Mouse (Mus musculus): ENCODE measurements around the gene Gdpd4.
A peak's percentile ranks its signal among the peaks of the same experiment; 100 is the strongest.

The Gdpd4 gene

DNA sequence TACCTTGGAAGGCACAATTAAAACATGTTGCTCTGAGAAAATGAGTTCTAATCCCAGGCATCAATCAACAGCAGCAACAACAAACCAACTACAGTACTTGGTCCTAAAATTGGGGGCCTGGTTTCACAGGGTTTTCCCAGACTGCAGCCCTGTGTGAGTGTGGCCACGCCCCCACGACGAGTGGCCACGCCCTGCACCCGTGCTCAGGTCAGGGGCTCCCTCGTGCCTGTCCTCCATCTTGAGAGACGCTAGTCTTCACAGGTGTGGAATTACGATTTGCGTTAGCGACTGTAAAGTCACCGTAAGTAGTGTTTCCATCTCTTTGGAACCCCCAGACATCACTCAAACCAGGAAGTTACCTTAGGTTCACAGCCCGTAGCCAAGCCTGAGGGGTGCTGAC is at the start of gene Gdpd4:
Gene Gdpd4, plus strand, starts transcription at position 214 of the 400 bp plus-strand sequence.
- no peak for DNase-seq (ENCODE audit: low spot score in 2 of 2)

DNA sequence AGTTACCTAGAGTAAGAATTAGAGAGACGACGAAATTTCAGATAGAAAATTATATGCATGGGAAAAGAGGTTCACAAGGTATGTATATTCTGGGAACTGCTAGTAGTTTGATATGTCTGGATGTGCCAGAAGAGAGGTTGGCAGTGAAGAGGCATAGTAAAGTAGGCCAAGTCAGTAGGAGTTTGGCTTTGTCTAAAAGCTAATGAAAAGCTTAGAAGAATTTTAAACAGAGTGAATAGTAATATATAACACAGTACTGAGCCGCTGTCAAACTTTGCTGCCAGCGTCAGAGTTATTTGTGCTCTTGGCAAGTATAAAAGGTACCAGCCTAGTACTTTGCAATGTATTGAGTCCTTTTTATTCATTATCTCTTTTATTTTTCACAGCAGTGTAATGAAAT is 47.4 kb upstream of the Gdpd4 start:
- DNase-seq (ENCODE audit: low spot score in 2 of 2) = no peak

DNA sequence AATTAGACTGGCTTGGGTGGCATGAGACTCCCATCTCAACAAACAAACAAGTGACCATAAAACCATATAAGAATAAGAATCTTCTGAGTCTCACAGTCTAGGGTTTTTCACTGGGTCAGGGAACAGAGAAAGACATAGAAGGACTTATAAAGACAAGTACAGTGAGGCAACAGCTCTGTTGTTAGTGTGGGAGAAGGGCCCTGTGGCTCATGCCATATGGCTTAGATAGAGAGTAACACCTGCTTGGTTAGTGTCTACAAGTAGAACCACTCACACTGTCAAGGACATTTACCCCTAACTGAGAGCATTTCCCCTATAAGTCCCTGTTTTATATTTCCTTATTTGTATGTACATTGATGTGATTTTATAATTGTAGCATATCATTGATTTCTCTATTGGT is 46.4 kb upstream of the Gdpd4 start:
- DNase-seq (ENCODE audit: low spot score in 2 of 2) = no peak

DNA sequence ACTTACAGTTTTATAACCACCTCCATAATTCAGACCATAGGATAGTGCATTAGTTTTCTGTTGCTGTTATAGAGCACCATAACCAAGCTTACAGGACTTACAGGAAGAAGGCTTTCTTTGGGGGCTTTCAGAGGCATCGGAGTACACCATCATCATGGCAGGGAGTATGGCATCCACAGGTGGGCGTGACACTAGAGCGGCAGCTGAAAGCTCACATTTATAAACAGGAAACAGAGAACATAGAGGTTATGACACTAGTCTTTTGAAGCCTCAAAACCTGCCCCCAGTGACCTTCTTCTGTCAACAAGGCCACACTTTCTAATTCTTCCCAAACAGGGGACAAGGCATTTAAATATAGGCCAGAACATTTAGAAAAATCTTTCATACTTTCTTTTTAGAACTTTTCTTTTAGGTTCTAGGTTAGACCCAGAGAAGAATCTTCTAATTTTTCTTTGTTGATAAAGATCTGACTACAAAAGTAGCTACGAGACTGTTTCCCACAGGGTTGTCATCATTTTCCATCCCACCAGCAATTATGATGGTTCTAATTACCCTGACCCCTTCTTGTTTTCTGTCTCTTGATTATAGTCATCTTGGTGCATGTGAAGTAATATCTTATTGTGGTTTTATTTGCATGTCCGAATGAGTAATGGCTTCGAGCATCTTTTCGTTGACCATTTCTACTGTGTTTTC is 41.8 kb upstream of the Gdpd4 start:
- DNase-seq (ENCODE audit: low spot score in 2 of 2) = no peak

DNA sequence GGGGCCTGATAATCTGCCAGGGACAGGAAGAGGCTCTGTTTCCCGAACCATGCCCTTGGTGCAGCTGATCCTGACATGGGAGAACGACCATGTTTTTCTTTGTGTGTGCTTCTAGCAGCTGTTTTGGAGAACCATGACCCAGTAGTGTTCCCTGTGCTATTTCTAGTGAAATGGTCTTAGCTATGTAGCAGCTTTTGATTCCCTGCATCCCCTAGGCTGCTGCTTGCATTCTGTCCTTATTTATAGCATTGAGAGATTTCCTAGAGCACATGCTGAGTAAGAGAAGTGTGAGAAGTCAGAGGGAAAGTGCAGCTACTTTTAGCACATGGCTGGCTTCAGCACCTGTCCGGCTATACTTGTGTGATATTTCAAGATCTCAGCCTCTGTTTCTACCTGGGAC is 8.1 kb upstream of the Gdpd4 start:
- DNase-seq (ENCODE audit: low spot score in 2 of 2) = no peak

DNA sequence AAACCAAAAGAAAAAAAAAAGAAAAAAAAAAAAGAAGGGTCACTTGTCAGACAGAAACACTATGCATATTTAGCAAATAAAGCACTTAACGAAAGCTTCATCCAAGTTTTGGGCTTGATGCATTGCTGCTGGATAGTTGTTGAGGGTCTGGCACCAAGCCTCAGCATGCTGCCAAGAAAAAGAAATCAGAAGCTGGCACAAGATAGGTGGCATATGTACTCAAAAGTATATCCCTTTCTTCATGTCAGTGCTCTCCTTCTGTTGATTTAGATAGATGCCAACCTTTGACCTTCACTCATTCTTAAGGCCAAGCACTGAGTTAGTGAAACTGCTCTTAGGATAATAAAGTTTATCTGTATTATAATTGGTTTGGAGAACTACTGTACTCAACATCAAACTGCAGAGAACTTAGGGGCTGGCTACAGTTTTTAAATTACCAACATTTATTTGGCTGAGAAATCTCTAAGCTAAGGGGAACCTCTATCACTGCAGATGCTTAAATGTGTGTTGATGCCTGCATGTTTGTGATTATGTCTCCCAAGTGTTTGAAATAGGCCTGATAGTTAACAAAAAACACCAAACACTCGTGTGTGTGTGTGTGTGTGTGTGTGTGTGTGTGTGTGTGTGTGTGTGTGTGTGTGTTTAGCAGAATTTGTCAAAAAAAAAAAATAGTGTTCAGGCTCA is 4.8 kb upstream of the Gdpd4 start:
- no peak for DNase-seq (ENCODE audit: low spot score in 2 of 2)

DNA sequence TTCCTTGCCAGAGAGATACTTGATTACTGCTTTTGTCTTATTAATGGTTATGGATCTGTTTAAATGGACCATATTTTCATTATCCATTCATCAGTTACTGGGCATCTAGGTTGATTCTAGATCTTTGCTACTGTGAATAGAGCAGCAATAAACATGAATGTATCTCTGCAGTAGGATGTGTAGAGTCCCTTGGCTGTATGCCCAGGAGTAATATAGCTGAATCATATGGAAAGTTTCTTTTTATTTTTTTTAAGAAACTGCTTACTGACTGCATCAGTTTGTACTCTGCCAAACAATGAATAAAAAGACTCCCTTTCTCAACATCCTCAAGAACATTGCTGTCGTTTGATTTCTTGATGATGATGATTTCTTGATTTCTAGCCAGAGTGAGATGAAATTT is 6.1 kb downstream of the Gdpd4 start:
- DNase-seq (ENCODE audit: low spot score in 2 of 2) = no peak

DNA sequence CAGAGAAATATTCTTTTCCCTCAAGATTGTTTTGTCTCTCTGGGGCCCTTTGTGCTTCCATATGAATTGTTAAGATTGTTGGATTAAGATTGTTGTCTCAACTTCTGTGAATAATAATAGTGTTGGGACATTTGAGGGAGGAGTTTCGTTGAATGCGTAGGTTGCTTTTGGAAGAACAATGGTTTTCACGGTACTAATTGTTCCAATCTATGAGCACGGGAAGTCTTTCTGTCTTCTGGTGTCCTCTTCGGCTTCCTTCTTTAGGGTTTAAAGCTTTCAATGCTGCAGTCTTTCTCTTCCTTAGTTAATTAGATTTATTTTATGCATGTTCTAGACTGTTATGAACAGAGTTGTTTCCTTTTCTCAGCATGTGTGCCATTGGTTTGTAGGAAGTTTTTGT is 7.2 kb downstream of the Gdpd4 start:
- no peak for DNase-seq (ENCODE audit: low spot score in 2 of 2)

DNA sequence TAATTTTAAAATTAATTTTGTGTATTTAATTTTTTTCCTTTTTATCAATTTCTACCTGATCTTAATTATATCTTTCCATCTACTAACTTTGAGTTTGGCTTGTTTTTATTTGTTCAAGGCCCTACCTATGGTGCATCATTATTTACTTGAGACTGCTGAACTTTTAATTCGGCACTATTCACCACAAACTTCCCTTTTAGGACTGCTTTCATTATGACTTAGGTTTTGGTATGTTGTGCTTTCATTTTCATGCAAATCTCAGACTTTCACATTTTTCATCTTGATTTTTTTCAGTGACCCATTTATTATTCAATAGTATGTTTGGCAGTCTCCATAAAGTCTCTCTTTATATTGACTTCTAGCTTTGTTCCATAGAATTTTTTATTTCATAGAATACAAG is 24.7 kb downstream of the Gdpd4 start:
- no peak for DNase-seq (ENCODE audit: low spot score in 2 of 2)

DNA sequence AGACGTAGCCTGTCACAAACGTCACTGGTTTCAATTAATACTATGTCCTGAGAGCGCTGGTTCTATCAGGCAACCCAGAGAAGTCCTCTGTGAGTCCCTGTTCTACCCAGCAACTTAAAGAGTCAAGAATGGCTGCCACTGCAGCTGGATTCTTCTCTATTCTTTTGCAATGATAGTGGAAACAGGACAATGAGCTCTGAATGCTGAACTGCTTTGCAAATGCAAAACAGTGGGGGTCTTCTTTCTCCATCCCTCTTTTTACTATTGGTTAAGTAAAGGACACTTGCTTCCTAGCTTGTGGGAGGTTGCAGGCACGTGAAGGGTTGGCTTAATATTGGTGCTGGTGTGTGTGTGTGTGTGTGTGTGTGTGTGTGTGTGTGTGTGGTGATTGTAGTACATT is 52.7 kb downstream of the Gdpd4 start:
- no peak for DNase-seq (ENCODE audit: low spot score in 2 of 2)

DNA sequence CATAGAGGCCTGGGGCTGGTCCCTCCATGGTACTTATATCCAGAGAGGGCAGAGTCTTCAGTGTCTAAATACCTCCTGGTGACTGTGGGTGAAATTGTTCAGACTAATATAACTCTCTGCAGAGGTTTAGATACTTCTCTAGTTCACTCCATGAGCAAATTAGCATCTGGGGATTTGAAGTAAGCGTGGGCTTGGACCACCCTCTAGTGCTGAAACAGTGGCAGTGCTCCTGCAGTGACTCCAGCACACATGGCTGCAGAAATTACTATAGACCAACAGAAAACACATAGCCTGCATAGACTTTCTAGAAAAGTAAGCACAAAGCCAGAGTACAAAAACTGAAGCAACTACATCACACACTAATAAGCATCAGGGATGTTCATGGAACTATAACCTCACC is 57.7 kb downstream of the Gdpd4 start:
- peak; percentile 29 to 63 for DNase-seq (ENCODE audit: low spot score in 2 of 2)

DNA sequence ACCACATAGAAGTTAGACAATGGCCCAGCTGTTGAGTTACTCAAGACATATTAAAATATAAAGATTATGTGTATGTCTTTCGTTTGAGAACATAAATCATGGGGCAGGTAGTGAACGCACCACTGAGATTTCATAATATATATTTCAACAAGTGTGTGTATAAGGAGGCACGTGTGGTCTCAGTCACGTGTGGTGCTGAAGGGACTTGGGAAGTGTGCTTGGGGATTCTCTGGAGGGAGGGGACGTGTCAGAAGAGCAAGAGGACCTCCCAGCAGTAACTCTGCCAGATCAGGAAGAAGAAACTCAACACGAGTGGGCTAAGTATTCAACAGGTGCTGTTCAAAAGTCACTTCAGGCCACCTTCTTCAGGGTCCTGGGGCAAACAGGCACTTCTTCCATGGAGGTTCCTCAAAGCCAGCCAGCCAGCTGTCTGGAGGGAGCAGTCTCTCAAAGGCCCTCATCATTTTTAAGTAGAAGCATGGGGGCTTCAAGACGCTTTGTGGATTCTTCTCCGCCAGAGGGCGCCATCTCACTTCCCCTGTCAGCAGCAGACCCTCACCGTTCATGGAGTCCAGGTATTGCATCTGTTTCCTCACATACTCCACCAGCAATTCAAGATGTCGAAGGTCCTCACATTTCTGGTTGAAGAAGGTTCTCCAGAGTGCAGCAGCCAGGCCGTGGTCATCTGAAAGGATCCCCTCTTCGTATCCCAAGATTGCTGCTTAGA is 64.5 kb downstream of the Gdpd4 start:
- DNase-seq (ENCODE audit: low spot score in 2 of 2) = no peak

DNA sequence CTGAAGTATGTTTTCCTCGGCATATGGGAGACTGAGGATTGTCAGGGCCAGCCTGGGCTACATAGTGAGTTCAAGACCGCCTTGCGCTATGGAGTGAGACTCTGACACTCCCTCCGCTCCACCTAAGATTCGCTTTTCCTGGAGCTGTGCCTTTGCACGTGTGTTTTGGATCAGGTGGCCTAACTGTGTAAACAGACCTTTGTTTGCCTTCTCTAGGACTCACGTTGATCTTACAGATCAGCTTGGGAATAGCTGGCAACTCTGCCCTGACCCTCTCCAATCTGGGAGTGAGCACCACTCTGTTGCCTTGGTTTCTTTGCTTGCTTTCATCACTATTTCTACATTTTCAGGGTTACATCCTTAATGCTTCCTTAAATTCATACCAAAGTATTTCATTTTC is 82.9 kb downstream of the Gdpd4 start:
- DNase-seq (ENCODE audit: low spot score in 2 of 2) = no peak

DNA sequence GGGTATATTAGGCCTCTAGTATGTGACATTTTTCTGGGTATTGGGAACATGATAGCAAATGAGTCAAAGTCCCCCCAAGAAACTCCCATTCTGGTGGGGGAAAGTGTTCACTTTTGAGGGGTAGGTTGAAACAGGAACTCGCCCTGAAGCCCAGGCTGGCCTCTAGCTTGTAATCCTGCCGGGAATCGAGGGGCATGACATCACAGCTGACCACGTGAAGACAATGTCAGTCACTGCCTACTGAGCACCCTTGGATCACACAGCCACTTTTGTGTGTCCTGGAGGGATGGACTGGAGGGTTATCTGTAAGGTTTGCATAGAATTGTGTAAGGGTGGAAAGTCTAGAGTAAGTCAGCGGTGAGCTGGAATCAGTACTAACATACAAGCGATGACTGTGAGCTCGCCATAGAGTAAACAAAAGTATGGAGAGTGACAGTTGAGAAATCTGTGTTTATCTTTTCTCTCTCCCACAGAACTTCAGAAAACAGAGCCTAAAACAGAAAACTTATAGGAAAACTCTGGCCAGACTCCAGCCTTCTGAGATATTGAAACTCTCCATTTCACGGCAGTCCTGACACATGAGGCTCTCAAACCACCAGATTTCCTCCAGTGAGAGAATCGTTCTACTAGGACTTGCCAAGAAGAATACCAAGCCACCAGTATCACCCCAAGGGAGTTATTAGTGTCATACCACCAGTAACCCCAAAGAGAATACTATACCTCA is 128.5 kb downstream of the Gdpd4 start:
- DNase-seq (ENCODE audit: low spot score in 2 of 2) = no peak

DNA sequence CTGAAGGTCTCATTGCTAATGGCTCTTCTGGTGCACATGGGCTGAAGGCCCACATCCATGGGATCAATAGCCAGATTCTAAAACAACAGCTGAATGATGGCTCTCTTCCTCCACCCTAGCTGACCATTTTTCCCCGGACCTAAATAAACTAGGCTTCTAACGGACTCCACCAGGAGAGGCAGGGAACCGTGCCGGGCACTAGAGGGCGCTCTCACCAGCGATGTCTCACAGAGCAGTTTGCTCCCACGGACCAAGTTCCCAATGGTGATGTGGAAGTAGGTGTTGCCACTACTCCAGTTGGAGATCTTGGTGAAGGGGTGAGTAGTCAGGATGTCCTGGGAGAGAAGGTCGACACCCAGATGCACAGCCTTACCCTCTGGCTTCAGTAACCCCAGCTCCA is 132.2 kb downstream of the Gdpd4 start:
- no peak for DNase-seq (ENCODE audit: low spot score in 2 of 2)

DNA sequence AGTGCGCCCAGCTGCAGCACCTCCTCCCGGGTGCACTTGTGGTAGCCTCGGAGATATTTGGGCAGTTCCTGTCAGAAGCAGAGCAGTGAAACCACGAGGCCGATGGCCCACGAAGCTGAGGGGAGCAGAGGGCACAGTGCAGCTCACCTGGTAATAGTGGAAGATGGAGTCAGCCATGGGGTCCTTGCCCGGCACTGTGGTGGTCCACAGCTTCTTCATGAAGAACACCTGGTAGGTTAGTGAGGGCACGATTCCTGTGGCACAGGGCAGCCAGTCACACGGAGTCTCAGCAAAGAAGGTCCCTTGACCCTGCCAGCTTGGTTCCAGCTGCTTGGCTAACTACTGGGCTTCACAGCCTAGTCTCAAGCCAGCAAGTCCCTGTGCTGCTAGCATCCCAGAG is 134.7 kb downstream of the Gdpd4 start:
- DNase-seq (ENCODE audit: low spot score in 2 of 2) = no peak

DNA sequence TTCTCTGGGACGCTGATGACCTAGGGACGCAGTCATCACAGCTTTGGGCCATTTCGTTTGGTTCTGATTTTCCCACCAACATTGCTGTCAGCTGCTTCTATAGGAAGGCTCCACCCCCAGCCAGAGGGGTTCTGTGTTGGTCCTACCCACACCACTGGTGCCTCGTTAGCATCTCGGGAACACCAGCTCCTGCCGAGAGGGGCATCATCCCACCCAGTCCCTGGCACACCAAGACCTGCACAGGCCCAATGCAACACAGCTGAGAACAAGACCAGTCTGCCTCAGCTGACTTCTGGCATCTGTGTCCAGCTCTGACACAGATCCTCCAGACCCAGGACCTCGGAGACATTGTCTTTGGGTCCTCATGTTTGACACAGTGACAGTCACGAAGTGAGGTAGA is 135.2 kb downstream of the Gdpd4 start:
- DNase-seq (ENCODE audit: low spot score in 2 of 2) = no peak

DNA sequence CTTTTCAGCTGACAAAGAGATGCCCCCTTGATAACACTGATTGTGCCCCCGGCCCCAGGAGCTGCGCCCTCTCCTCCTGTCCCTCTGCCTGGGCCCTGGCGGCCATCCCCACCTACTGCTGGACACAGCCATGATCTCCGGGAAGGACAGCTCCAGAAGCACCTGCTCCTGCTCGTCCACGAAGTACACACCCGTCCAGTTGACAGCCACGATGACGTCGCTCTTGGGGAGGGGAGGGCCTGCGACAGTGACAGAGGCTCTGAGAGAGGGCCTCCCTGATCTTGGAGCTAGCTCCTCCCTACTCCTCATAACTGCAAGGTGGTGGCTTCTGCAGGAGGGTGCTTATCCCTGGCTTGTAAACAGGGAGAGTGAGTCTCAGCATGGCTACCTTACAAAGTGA is 146.5 kb downstream of the Gdpd4 start:
- no peak for DNase-seq (ENCODE audit: low spot score in 2 of 2)

DNA sequence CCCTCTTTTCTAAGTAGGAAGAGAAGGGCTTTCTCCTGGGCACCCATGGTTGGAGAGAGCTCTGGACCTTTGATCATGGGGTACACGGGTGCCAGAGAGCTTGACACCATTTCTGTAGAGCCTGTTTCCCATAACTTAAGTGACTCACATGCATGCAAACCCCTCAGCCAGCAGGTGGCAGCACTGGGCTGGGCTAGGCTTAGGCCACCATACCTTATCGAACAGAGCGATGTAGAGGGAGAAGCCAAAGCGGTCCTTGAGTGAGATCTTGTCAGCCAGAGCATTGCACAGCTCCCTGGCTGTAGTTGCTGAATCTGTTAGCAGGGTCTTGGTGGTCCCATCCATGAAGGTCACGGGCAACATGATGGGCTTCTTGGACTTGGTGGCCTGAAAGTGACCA is 151.9 kb downstream of the Gdpd4 start:
- peak; percentile 55 to 72 for DNase-seq (ENCODE audit: low spot score in 2 of 2)

DNA sequence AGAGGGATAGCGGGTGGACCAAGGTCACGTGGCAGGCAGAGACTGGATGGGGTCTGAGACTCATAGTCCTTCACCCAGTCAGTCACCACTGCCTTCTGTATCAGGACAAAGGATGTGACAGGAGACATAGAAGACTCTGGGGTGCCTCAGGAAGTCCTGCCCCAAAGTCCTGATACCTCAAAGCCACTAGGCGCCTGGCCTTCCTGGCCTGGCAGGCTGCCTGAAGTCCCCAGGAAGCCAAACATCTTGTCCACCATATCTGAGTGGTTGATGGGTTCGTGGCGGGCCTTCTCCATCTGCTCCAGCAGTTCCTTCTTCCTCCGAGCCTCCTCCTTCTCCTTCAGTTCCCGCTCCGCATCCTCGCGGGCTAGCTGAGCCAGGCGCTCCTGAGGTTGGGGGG is 157.7 kb downstream of the Gdpd4 start:
- DNase-seq (ENCODE audit: low spot score in 2 of 2) = no peak

DNA sequence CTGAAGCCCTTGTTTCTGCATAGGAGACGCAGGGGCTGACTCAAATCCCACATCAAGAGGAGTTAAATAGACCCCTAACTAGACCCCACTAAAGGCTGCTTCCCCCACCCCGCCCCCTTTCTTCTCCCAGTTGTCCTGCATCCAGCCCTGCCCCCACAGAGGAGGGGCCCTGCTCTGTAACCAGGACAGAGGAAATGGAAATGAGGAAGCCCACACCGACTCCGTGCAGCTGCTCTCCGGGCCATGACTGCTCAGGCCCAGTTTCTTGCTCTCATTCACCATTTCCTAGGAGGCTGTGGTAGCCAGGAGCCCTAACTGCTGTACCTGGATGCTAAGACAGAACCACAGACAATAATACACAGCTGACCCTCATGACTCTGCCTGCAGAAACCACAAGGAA is 162.6 kb downstream of the Gdpd4 start:
- no peak for DNase-seq (ENCODE audit: low spot score in 2 of 2)

DNA sequence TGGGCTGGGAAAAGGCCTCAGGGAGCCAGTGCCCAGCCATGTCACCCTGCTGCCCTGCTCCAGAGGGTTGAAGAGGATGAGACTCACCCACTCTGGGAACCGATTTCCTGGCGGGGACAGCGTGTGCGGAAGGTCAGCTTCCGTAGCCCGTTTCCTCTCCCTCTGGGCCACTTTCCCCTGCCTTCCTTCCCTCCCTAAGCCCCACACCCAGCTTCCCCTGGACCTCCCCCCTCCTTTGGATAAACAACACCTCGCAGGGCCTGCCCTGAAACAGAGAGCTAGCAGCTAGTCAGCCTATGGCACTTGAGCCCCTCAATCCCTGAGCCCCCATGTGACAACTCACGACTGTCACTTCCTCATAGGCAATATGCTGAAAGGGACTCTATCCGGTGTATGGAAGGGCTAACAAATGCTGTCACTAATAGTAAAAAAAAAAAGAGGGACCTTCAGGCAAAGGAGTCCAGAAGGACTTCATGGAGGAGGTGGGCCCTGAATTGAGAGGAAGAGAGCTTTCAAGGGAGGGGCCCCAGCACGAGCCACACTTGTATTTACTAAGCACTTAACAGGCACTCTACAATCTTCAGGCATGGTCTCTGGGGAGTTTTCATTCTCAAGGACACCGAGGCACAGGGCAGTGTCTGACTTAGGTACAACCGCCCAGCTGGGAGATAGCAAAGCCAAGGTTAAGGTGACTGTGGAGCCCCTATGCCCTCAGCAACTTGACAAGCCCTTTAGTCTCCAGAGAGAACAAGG is 165.0 kb downstream of the Gdpd4 start:
- no peak for DNase-seq (ENCODE audit: low spot score in 2 of 2)

All from frontal cortex, postnatal 25 days (tissue).